Mouse (Mus musculus) CH12.LX (cell line): Measurements from ENCODE around the gene Sec22b. TPM values are rescaled to one million over a fixed set of nuclear protein-coding genes. Genes with fewer than 3 reads are reported as not detected.

Experiments used
- DNase-seq: peaks from one replicate; pipeline ENCODE4 v3.0.0-alpha.2; 2013; ENCODE audit errors: extremely low read depth
- H3K27ac ChIP-seq: 2 replicates; pipeline ENCODE4 v1.5.1; 2012; ENCODE audit warnings: low read depth, mild to moderate bottlenecking, control low read depth, moderate library complexity; ENCODE audit not compliant: insufficient read depth
- H3K27me3 ChIP-seq: replicated peaks from 2 replicates; pipeline ENCODE3; 2012; ENCODE audit warnings: inconsistent platforms
- H3K36me3 ChIP-seq, 2 experiments: replicated peaks in 1 of 2; 2 replicates each; pipeline versions ENCODE3 to v1.6.1; 2012; ENCODE audit warnings: inconsistent platforms in 1 of 2, low read length in 1 of 2, mild to moderate bottlenecking in 1 of 2, mixed read lengths in 1 of 2, moderate library complexity in 1 of 2; ENCODE audit not compliant: control insufficient read depth in 1 of 2, insufficient read depth in 1 of 2
- H3K4me1 ChIP-seq, 2 experiments: 2 replicates each; pipeline ENCODE4 v1.6.1; 2012; ENCODE audit warnings: inconsistent platforms in 1 of 2, moderate library complexity in 1 of 2; ENCODE audit not compliant: insufficient read depth in 2 of 2, control insufficient read depth in 1 of 2
- H3K4me2 ChIP-seq: 2 replicates; pipeline ENCODE4 v1.6.1; 2012; ENCODE audit warnings: low read depth, mild to moderate bottlenecking, control low read depth; ENCODE audit not compliant: poor library complexity, insufficient read depth, severe bottlenecking
- H3K4me3 ChIP-seq, 3 experiments: fragments of 150-350 bp in 1 of 3; sonication (generic) in 1 of 3; replicated peaks in 1 of 3; 2 replicates each; pipeline versions ENCODE3 to v1.5.1; 2011 to 2012; ENCODE audit warnings: low read depth in 2 of 3, low read length in 2 of 3, mild to moderate bottlenecking in 2 of 3, moderate library complexity in 2 of 3, control low read depth in 1 of 3, improper control_type of control experiment in 1 of 3, inconsistent platforms in 1 of 3, mixed read lengths in 1 of 3; ENCODE audit not compliant: poor library complexity in 1 of 3
- H3K79me2 ChIP-seq: replicated peaks from 2 replicates; pipeline ENCODE4 v1.6.1; 2012; ENCODE audit warnings: mild to moderate bottlenecking, moderate library complexity; ENCODE audit not compliant: control insufficient read depth, poor library complexity, insufficient read depth, severe bottlenecking; ENCODE audit errors: extremely low read depth
- H3K9ac ChIP-seq: 2 replicates; pipeline ENCODE4 v1.6.1; 2012; ENCODE audit warnings: low read depth, mild to moderate bottlenecking, control low read depth, moderate library complexity; ENCODE audit not compliant: insufficient read depth
- H3K9me3 ChIP-seq: replicated peaks from 2 replicates; pipeline ENCODE3; 2012; ENCODE audit warnings: low read length, inconsistent platforms, mixed read lengths
- BHLHE40 ChIP-seq: IDR thresholded peaks from 2 replicates; pipeline ENCODE4 v1.6.1; 2011; ENCODE audit warnings: mild to moderate bottlenecking, low read depth, low read length, improper control_type of control experiment
- CHD1 ChIP-seq: IDR thresholded peaks from 2 replicates; pipeline ENCODE4 v1.6.1; 2012; ENCODE audit warnings: low read depth, low read length, improper control_type of control experiment, inconsistent platforms
- CTCF ChIP-seq, 2 experiments: IDR thresholded peaks in 1 of 2; conservative IDR thresholded peaks in 1 of 2; 2 replicates each; pipeline ENCODE4 v1.5.1; 2011 to 2012; ENCODE audit warnings: low read depth in 2 of 2, low read length in 2 of 2, improper control_type of control experiment in 1 of 2, inconsistent platforms in 1 of 2, mild to moderate bottlenecking in 1 of 2, moderate library complexity in 1 of 2
- ELF1 ChIP-seq: IDR thresholded peaks from 2 replicates; pipeline ENCODE4 v1.6.1; 2014; ENCODE audit warnings: low read depth, mild to moderate bottlenecking, inconsistent platforms, low read length, improper control_type of control experiment
- EP300 ChIP-seq: IDR thresholded peaks from 2 replicates; pipeline ENCODE4 v1.6.1; 2011; ENCODE audit warnings: low read length, improper control_type of control experiment
- ETS1 ChIP-seq: conservative IDR thresholded peaks from 2 replicates; pipeline ENCODE4 v1.6.1; 2012; ENCODE audit warnings: low read depth, mild to moderate bottlenecking, inconsistent platforms, low read length, improper control_type of control experiment, moderate library complexity
- HCFC1 ChIP-seq: IDR thresholded peaks from 2 replicates; pipeline ENCODE4 v1.6.1; 2012; ENCODE audit warnings: low read depth, mild to moderate bottlenecking, inconsistent platforms, low read length, improper control_type of control experiment
- JUN ChIP-seq: IDR thresholded peaks from 2 replicates; pipeline ENCODE4 v1.6.1; 2011; ENCODE audit warnings: low read depth, mild to moderate bottlenecking, low read length, improper control_type of control experiment, moderate library complexity; ENCODE audit not compliant: insufficient read depth
- JUND ChIP-seq: conservative IDR thresholded peaks from 2 replicates; pipeline ENCODE4 v1.6.1; 2011; ENCODE audit warnings: low read depth, low read length, improper control_type of control experiment
- MAFK ChIP-seq: IDR thresholded peaks from 2 replicates; pipeline ENCODE4 v1.6.1; 2011; ENCODE audit warnings: low read length, improper control_type of control experiment; ENCODE audit not compliant: insufficient replicate concordance
- MAX ChIP-seq: IDR thresholded peaks from 2 replicates; pipeline ENCODE4 v1.6.1; 2011; ENCODE audit warnings: low read length, improper control_type of control experiment
- MAZ ChIP-seq: IDR thresholded peaks from 2 replicates; pipeline ENCODE4 v1.6.1; 2012; ENCODE audit warnings: low read depth, mild to moderate bottlenecking, inconsistent platforms, low read length, improper control_type of control experiment, moderate library complexity
- MEF2A ChIP-seq: IDR thresholded peaks from 2 replicates; pipeline ENCODE4 v1.6.1; 2014; ENCODE audit warnings: low read depth, mild to moderate bottlenecking, inconsistent platforms, low read length, improper control_type of control experiment, borderline replicate concordance
- MXI1 ChIP-seq: IDR thresholded peaks from 2 replicates; pipeline ENCODE4 v1.6.1; 2011; ENCODE audit warnings: mild to moderate bottlenecking, low read depth, low read length, improper control_type of control experiment
- MYC ChIP-seq: IDR thresholded peaks from 2 replicates; pipeline ENCODE4 v1.6.1; 2011; ENCODE audit warnings: low read depth, mild to moderate bottlenecking, improper control_type of control experiment, low read length
- NRF1 ChIP-seq: IDR thresholded peaks from 2 replicates; pipeline ENCODE4 v1.6.1; 2014; ENCODE audit warnings: low read depth, mild to moderate bottlenecking, inconsistent platforms, low read length, improper control_type of control experiment, moderate library complexity
- POLR2A ChIP-seq: IDR thresholded peaks from 2 replicates; pipeline ENCODE4 v1.6.1; 2011; ENCODE audit warnings: low read depth, mild to moderate bottlenecking, improper control_type of control experiment, low read length
- POLR2AphosphoS2 ChIP-seq: IDR thresholded peaks from 2 replicates; pipeline ENCODE4 v1.6.1; 2011; ENCODE audit warnings: low read depth, low read length, improper control_type of control experiment
- RAD21 ChIP-seq: IDR thresholded peaks from 2 replicates; pipeline ENCODE4 v1.6.1; 2011; ENCODE audit warnings: low read depth, mild to moderate bottlenecking, low read length, improper control_type of control experiment, moderate library complexity
- RCOR1 ChIP-seq: conservative IDR thresholded peaks from 2 replicates; pipeline ENCODE4 v1.6.1; 2012; ENCODE audit warnings: low read depth, mild to moderate bottlenecking, inconsistent platforms, low read length, improper control_type of control experiment
- SIN3A ChIP-seq: IDR thresholded peaks from 2 replicates; pipeline ENCODE4 v1.6.1; 2012; ENCODE audit warnings: low read length, improper control_type of control experiment, inconsistent platforms
- SMC3 ChIP-seq: IDR thresholded peaks from 2 replicates; pipeline ENCODE4 v1.6.1; 2011; ENCODE audit warnings: low read depth, low read length, improper control_type of control experiment
- TBP ChIP-seq: conservative IDR thresholded peaks from 2 replicates; pipeline ENCODE4 v1.6.1; 2011; ENCODE audit warnings: low read depth, low read length, improper control_type of control experiment
- TCF12 ChIP-seq: IDR thresholded peaks from 2 replicates; pipeline ENCODE4 v1.6.1; 2014; ENCODE audit warnings: low read depth, mild to moderate bottlenecking, inconsistent platforms, low read length, improper control_type of control experiment
- UBTF ChIP-seq: IDR thresholded peaks from 2 replicates; pipeline ENCODE4 v1.6.1; 2012; ENCODE audit warnings: low read depth, mild to moderate bottlenecking, inconsistent platforms, low read length, improper control_type of control experiment, moderate library complexity
- USF2 ChIP-seq: conservative IDR thresholded peaks from 2 replicates; pipeline ENCODE4 v1.6.1; 2011; ENCODE audit warnings: low read depth, low read length, improper control_type of control experiment
- ZKSCAN1 ChIP-seq: IDR thresholded peaks from 2 replicates; pipeline ENCODE4 v1.6.1; 2012; ENCODE audit warnings: low read depth, inconsistent platforms, low read length, improper control_type of control experiment, borderline replicate concordance
- dilution Hi-C: fragments of 300-500 bp; cut with MboI; formaldehyde crosslinking; loops from 2 replicates; pipeline ENCODE4 v1.14.3; 2020; ENCODE audit warnings: low sequenced_read_pairs; ENCODE audit not compliant: extremely low pct_unique_long_range_greater_than_20kb, extremely low pct_ligation_motif_present
- in situ Hi-C: fragments of 300-500 bp; cut with MboI; formaldehyde crosslinking; loops from 3 replicates; pipeline ENCODE4 v1.14.3; 2019; ENCODE audit warnings: low sequenced_read_pairs, low pct_ligation_motif_present, low pct_unique_long_range_greater_than_20kb, mixed read lengths
- polyA plus RNA-seq: library from polyadenylated mRNA; unstranded; fragments of >175 nt; gene quantifications from 2 replicates; pipeline ENCODE4 v1.2.1, GENCODE M21; 2012; ENCODE audit warnings: low read depth; ENCODE audit not compliant: insufficient read length
- total RNA-seq, 2 experiments: library from RNA; depleted of rRNA; stranded (reverse); fragments of 300-350 nt in 1 of 2; fragments of >200 nt in 1 of 2; gene quantifications; 2 replicates each; pipeline ENCODE4 v1.2.3; 2012 to 2014

Sec22b gene
- total and polyA plus RNA-seq, 3 experiments, result 42.6 to 82.8 (median 82.4) TPM

DNA sequence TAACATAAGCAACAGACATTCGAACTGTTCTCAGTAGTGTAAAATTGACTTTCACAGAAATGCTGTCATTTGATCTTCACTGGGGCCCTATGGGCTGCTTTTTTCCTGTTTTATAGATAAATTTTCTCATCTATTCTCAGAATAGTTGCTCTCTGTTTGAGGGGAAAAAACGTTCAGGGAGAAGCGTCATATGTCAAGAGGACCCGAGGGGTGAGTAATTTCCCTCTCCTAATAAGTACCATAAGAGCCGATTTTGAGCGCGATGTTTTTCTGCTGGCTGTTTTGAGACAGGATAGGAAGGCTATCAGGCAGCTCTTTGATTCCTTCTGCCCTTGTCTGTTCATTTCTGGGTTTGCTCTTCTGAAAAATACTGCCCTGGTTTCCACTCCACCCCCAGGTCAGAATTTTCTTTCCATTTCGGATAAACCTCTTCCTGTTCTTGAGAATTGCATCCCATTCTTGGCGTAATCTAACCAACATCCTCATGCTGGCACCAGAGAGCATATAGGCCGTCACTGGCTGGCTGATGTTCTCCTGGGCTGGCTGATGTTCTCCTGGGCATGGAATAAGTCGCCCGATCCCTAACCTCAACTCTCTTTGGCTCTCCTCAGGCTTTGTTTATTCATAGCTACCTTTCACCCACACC, 29.3 kb downstream of the Sec22b start:
- in situ Hi-C loops, result no loop called here
- Histone ChIP-seq H3K4me2 (no peak overlapping the region), H3K36me3 (peaks cover 0 to 4% of the 10 kb centered on the region in 2 experiments), H3K27ac (no peak overlapping the region), H3K79me2 (no peaks in the 10 kb centered on the region), H3K27me3 (no peaks in the 10 kb centered on the region), H3K4me3 (no peak overlapping the region), H3K9ac (no peak overlapping the region), H3K4me1 (peaks cover 7 to 37% of the 10 kb centered on the region in 2 experiments), H3K9me3 (no peaks in the 10 kb centered on the region)
- DNase-seq, result no peak
- dilution Hi-C loops, result no loop called here
- no peak for TF ChIP-seq USF2
- TF ChIP-seq MAZ, result no peak
- no peak for TF ChIP-seq MAX
- TF ChIP-seq ZKSCAN1, result no peak
- no peak for TF ChIP-seq JUN
- TF ChIP-seq CTCF (conservative IDR thresholded peaks at IDR 0.05 in 1 of 2, IDR thresholded peaks at IDR 0.05 in 1 of 2; ENCODE audit: low read depth in 2 of 2, low read length in 2 of 2), result no peak
- TF ChIP-seq NRF1, result no peak
- TF ChIP-seq UBTF, result no peak
- no peak for TF ChIP-seq JUND
- no peak for TF ChIP-seq POLR2AphosphoS2
- TF ChIP-seq SIN3A, result no peak
- no peak for TF ChIP-seq MAFK
- TF ChIP-seq MXI1, result no peak
- TF ChIP-seq MEF2A, result no peak
- no peak for TF ChIP-seq RCOR1
- TF ChIP-seq RAD21, result no peak; the same call in 1 of the 2 replicates
- no peak for TF ChIP-seq MYC
- TF ChIP-seq EP300, result no peak
- no peak for TF ChIP-seq POLR2A
- TF ChIP-seq ETS1, result no peak

DNA sequence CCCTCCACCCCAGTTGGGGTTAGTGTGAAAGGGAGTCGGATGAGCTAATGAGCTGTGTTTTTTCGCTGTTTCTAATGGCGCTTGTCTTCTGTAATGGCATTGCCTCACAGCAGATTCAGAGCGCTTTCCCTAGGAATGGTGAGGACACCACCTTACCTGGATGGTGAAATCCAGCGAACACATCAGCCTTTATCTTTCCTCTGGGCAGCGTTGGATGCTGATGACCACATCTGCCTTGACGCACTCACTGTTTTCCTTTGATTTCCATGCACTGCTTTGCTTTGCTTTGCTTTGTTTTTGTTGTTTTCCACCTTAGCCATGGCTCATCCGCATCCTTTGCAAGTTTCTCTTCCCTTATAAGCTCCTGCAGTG, 29.8 kb downstream of the Sec22b start:
- TF ChIP-seq TCF12 (no peak), MAZ (no peak), CHD1 (no peak), JUND (no peak), MXI1 (no peak), POLR2AphosphoS2 (no peak), MAFK (no peak), SIN3A (no peak), HCFC1 (no peak), TBP (no peak), ETS1 (no peak), NRF1 (no peak), BHLHE40 (no peak), ELF1 (no peak), USF2 (no peak), SMC3 (no peak), POLR2A (no peak)
- TF ChIP-seq, all 38 proteins: peak for 0
- in situ Hi-C loops, result no loop called here
- peaks cover under 1% of the 10 kb centered on the region for H3K9me3 ChIP-seq
- dilution Hi-C loops, result no loop called here
- H3K79me2 ChIP-seq, result no peaks in the 10 kb centered on the region
- H3K27me3 ChIP-seq, result no peaks in the 10 kb centered on the region
- H3K4me2 ChIP-seq, result no peak overlapping the region
- peaks cover 0 to 2% of the 10 kb centered on the region in 2 experiments for H3K36me3 ChIP-seq
- H3K27ac ChIP-seq, result no peak overlapping the region
- H3K9ac ChIP-seq, result no peak overlapping the region
- H3K4me1 ChIP-seq, result peaks cover 7 to 37% of the 10 kb centered on the region in 2 experiments
- H3K4me3 ChIP-seq, result no peak overlapping the region
- no peak for DNase-seq
